Mouse (Mus musculus): ENCODE data around the gene Rbfox3.

The Rbfox3 gene

DNA sequence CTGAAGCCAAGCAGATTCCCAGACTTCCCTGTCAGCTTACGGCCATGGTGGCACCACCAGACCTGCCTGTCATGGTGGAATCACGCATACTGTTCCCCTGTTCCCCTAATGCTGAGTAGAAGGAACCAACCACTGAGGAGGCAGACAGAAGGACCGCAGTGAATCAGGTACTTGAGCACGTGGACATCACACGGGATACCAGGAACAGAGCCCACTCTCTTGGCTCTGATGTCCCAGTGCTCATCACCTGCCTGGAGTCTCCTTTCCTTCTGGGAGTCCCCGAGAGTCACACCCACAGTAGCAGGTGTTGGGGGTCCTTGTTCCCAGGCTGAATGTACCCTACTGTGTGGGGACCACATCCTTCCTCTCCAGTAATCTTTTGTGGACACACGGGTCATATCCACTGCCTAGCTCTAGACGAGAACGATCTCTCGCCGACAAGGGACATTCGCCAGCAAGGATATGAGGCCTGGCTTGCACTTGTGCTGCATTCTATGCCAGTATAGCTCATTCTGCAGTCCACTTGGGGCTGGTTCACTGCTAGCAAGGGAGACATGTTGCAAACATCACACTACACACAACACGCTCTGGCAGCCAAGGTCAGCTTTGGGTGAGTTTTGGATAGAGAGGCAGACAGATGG lies 32.7 kb downstream of the Rbfox3 start:
- no peak for DNase-seq

DNA sequence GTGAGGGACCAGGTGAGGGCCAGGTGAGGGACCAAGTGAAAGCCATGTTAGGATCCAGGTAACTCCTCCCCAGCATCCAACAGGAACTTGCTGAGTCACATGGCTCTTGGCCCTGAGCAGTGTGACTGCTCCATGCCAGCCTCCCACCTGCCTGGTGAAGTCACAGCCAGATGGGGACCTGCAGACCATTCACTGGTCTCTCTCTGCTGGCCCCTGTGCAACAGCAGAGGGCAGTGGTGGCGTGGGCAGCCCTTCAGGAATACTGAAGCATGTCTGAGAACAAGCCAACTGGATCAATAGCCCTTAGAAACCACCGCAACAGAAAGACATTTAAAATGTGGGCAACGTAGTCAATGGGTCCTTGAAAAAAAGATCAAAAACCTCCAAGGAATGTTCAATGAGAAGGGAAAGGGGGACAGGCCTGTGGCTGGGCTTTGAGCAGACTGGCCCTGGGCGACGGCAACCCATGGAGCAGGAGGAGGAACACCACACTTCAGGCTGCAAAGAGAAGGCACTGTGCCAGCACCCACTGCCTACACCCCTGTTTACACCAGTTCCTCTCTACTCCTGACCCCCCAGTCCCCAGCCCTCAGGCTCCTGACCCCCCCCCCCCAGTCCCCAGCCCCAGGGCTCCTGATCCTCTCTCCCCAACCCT lies 36.0 kb downstream of the Rbfox3 start:
- no peak for DNase-seq

DNA sequence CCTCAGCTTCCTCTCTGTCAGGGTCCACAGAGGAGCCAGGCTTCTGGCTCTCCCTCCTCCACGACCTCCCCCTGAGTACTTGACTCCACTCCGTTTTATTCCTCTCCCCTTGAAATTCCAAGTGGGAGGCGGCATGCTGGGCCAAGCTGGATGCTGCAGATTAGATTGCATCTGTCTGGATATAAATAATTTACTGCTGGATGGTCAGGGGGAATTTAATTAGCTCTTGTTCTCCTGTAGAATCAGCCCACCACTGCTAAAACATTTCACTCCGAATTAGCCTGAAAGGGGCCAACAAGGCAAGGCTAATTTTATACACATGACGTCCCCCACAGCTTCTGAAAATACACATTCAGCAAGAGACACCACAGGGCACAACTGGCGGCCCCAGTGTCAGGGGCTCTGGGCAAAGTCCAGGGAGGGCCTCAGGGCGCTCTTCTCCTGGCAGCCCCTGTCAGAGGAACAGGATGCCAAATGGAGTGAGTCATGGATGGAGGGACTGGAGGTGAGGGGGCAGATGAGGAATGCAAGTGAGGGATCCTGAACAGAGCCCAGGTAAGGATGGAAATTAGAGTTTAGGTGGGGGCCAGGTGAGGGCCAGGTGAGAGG lies 36.8 kb downstream of the Rbfox3 start:
- no peak for DNase-seq

DNA sequence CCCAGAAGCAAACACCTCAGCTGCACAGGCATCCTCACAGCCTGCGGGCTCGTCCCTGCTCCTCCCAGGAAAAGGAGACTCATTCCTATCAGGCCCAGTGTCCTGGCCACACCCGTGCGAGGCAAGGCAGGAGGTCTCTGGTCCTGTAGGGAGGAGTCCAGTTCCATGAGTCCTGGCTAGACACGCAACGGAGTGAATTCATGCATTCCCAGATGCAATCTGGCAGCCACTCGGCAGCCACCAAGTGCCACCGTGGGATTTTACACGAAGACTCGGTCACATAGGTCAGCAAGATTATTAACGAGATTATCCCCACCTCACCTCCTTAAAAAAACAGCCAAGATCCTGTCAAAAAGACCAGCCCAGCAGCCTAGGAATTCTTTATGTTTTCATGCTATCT lies 37.4 kb downstream of the Rbfox3 start:
- no peak for DNase-seq

DNA sequence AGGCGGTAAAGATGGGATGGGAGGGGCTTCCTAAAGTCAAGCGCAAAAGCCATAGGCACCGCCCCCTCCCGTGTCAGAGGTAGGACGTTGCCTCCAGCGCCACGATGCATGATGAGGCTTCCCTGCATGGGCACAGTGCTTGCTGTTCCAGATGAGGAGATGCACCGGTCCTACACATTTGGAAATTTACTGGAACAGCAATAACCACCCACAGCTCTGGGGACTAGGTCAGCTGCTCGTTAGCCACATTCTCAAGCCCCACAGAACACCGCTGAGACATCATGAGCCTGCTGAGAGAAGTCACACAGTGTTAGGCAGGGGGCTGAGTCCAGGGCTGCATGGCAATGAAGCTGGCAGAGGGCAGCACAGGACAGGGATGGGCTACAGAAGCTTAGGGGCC lies 39.9 kb downstream of the Rbfox3 start:
- DNase-seq = no peak

DNA sequence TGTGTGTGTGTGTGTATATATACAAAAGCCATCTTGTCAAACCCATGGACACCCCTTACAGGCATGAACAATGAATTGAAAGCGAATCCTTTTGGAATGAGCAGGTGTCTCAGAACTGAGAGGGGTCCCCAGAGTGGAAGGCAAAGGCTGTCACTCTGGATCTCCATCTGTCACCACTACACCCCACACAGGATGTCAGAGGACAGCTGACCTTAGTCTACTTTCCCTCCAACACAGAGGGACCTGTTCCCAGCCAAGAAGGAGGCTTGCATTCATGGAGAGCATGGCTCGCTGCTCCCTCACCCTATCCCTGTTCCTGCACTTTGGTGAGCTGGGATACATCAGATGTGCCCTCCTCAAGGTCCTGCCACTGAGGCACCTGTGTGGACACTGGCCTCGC lies 48.0 kb downstream of the Rbfox3 start:
- no peak for DNase-seq

DNA sequence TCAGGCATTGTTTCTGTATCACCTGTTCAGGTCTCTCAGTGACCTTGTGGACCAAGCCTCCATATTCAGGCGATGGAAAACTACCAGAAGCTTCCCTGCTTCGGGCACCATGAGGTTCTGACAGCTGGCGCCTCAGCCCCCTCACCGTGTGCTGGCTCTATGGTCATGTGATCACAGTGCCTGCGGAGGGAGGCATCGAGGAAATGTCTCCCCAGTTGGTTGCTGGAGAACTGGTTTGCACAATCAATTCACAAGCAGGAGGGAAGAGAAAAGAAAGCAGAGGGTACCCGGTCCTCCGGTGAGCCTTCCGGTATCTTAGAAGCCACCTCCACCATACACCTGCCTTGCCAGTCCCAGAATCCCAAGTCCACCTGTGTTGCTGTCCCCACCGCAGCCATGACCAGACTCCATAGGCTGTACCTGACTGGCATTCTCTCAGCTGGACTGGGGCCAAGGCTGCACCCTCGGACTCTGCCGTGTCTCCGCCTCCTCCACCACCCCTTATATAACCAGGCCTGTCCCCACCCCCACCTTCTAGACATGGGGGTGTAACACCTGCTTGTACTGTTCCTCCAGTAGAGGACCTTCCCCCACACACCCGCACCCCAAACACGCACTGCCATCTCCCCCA lies 49.5 kb downstream of the Rbfox3 start:
- DNase-seq = peak; percentile 82

DNA sequence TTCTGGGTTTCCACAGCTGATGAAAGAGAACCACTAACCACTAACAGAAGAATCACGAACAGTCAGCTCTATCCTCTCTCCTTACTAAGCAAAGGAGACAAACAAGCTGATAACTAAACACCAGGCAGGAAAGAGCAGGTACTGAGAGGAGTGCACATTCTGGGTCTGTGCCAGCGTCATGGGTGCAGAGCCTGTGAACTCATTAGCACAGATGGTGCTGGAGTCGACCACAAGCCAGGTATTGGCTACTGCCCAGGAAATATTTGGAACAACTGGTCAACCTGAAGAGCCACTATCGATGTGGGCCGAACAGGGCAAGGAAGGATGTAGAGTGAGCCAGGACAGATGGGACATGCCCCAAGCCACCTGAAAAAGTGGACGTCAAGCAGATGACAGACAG lies 50.2 kb downstream of the Rbfox3 start:
- no peak for DNase-seq

DNA sequence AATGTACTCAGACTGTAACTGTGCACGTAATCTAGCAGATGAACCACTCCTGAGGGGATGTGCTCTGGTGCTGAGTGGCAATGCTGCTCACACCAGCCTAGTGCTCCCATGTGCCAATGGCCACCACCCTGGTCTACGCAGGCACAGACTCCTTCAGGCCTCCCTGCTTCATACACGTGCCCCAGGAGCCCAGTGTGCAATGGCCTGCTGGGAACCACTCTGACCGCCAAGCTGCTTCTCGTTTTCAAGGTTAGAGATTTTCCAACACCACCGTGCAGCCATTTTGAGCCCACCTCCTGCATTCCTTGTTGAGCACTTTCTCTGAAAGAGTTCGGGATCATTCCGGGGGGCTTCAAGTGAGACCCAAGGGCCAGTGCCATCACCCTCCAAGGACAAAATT lies 50.6 kb downstream of the Rbfox3 start:
- DNase-seq = no peak

DNA sequence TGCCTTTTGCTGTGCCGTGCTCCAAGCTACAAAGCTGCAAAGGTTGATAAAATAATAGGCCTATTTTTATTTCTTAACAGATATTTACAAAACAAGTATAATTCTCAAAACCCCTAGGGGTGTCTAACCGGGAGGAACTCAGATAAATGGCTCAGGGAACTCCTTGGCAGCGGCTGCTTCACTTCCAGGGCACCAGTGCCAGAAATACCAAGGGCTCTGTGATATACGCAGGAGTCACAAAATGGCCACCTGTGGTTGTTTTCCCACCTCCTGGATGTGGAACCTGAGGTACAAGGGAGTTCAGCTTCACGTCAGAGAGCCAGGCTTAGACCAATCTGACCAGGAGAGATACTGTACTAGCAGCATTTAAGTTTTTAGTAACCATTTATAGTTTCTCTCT lies 51.6 kb downstream of the Rbfox3 start:
- no peak for DNase-seq

DNA sequence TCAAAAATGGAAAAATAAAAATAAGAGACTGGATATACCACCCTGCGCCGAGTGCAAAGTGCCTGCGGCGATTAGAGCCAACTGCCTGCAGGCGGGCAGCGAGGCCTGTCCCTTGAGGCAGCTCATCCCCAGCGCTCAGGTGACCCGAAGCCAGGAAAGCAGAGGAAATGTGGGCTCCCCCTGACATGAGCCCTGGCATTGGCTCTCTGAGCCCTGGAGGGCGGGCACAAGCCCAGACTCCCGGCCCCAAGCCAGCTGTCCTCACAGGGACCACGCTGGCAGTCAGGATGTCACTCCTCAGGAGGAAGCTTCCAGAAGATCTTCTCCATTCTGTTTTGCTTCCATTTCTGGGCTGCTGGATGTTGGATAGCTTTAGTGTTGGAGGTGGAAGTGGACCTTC lies 53.1 kb downstream of the Rbfox3 start:
- no peak for DNase-seq

DNA sequence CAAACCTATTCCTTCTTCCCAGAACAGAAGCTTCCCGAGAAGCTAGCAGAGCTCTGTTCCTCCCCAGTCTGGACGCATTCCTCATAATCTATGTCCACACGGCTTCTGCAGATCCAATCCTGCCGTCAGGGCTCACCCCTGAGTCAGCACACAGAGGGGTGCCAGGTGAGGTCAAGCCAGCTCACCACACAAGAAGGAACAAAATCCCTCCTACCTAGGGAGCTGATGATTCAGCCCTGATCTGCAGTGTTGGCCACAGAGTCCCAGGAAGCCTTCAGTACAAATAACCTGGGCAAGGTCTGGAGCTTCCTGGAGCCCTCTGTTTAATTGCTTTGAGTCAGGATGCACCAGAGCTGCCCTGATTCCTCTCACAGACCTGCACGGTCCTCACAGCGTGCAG lies 60.0 kb downstream of the Rbfox3 start:
- DNase-seq = no peak

DNA sequence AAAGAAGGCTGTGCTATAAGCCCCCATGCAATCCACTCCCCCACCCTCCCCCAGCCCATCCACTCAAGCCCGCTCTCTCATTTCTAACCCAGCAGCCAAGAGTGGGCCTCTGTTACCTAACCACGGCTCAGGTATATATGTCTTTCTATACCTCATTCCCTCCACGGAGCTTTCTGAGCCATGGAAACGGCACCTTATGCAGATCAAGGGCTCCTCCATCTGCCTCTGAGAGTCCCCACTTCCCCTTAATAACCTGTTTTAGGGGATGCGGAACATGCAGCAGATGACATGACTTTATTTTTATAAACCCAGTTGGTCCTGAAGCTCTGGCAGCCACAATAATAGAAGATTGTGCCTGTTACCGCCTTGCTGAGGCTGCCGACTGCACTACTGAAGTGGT lies 63.4 kb downstream of the Rbfox3 start:
- no peak for DNase-seq

DNA sequence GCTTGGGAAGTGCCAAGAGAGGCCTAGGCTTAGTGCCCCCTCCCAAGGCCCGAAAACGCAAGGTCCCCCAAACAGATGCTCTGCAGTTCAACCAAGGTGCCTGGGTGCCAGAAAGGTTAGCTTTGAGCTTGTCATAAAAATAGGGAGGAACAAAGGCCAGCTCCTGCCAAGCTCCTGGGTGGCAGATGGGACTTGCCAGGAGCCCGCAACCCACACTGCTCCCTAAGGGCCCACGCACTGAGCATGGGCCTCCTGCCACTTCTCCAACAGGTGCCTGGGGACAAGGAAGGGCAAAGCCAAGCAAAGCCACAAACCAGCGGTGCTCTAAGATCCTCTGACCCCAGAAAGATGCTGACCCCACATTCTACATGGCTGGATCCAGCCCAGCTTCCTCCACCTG lies 70.4 kb downstream of the Rbfox3 start:
- DNase-seq = peak; percentile 51

DNA sequence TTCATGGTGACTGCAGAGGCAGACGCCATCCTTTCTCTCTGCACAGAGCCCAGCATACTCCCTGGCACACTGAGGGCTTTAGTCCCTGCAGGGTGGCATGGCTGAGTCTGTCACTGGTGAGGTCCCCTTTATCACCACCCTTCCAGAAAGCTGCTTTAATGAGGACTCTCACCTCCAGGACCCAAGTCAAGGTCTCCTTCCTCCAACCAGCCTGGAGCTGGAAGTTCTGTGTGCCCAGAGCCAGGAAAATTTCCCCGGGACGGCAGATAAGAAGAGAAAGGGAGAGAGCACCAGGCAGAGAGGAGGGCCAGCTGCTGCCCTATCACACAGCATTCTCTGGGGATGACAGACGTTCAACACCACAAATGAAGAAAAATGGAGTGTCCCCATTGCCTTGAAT lies 73.2 kb downstream of the Rbfox3 start:
- DNase-seq = no peak

DNA sequence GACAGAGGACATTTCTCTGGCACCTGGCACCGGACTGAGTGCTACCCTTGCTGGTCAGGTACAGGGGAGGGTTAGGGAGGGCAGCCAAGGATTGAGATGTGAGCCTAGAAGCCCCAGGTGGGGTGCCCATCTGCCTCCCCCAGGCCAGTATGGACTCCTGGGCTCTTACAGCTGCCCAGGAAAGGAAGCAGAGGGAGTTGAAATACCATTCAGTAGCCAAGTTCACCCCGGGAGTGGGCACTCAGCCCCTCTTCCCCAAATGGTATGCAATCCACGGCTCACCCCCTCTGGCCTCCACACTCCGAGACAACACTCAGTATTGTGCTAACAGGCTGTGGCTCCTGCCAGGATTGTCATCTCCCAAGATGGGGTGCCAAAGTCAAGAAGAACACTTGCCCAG lies 74.5 kb downstream of the Rbfox3 start:
- no peak for DNase-seq

DNA sequence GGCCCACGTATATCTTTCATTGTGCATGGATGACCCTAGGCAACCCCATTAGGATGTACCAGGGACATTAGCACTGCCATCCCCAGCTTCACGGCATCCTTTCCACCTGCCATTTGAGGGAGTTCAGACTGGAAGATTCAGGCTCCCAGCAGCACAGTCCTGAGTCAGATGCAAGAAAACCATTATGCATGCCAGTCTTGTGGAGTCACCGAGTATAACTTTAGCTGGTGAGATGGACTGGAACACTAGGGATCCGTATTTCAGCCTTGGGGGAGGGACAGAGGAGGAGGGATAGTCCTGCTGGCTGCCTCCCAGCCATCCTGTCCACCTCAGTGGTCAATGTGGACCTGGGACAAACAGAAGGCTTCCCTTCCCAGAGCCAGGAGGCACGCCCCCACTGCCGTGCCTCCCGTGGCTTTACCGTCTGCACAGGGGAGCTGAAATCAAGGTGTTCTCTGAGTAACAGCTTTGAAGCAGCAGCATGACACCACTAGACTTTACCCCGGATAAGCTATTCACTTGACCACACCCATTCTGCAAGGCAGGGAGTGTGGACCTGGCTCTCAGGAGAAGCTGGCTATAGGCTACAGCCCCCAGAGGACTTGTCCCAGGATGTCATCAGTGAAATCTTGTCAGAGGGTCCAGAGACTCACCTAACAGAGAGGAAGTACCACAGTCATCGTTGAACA lies 78.5 kb downstream of the Rbfox3 start:
- DNase-seq = no peak

DNA sequence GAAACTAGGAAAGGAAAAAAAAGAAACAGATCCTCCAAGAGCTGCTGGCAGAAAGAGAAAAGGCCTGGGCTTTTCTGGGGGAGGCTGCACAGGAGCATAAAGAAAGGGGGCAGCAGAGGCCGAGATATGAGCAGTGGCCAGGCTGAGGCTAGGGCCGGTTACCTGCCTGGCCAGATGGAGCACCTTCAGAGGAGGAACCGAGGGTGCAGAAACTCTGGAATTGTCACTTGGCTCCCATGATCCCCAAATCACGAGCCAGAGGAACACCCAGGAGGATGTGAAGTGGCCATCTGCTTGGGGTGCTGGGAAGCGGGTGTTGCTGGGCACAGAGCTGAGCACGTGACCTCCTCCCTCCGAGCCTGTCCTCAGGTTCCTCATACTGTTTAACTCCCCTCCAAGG lies 79.7 kb downstream of the Rbfox3 start:
- no peak for DNase-seq

DNA sequence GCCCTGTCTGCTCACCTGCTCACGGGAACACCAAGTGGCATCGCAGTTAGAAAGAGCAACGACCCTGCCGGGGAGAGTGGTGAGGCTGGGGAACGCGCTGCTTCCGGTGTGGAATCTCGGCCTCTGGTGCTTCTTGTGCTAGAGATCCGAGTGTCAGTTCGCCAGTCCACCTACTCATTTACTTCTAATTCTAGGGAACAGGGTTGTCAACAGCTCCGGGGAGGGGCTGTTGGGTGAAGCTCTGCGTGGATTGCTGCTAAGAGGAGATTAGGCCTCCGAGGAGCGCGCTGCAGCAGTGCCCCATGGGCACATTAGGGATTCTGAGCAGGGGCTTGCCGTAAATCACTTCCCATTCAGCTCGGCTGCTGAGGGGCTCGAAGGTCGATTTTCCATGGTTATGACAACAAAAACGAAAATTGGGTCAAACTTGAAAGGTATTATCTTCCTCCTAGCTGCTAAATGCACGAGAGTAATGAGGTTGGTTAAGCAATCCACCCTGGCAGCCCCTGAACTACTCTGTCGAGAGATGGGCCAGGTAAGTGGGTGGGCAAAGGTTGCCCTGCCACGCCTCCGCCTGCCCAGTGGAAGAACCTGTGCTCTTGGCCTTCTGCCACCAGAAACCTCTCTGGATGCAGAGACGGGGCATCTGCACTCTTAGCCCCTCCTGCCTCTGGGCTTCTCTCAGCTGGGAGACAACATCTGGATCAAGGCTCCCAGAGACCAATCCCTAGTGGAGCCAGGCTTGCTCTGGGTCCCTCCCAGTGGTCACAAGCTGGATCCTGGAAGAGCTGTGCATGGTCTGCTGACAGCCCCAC lies 85.9 kb downstream of the Rbfox3 start:
- no peak for DNase-seq

DNA sequence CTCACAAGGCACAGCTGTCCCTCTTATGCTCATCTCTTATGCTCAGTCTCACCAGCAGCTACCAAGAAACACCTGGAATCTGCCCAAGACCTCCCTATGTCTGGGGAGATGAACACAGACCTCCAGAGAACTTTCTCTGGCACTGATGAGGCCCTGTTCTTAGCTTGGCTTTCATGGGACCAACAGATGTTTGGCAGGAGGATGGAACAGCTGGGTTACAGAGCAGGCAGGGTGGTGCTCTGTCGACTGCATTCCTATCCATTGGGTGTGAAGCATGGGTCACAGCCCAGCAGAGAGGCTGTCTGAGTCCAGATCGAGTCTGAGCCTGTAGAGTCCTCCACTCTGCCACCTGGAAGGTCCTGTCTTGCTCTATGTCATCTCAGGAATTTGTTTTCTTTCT lies 90.0 kb downstream of the Rbfox3 start:
- no peak for DNase-seq

DNA sequence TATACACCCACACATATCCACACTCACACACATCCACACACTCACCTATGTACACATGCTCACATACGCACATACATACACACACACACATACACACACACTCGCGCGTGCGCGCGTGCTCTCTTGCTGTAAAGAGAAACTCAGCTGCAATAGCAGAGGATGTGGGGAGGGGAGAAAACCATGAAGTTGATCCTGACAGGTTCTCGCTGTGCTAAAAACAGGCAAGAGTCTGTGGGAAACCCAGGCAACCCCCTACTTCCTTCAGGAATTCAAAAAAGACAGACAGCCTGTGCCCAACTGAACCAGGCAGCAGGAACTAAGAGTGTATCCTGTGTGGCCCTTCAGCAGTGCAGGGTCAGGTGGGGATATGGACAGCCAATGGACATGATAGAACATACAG lies 92.9 kb downstream of the Rbfox3 start:
- DNase-seq = no peak

DNA sequence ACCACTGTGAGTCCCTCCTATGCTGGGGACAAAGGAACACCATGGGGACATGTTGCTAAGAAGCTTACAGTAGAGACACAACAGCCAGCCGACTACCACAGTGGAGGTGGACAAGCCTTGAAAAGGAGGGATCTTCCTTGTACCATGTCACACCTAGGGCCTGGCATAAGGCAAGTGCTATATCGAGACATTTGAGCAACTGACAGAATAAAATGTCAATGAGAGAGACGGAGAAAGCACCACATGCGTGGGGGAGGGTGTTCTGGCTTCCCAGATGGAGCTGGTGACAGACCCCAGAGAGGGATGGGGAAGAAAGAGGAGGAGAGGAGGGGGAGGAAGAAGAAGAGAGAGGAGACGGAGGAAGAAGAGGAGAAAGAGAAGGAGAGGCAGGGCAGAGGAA lies 96.3 kb downstream of the Rbfox3 start:
- peak; percentile 51 for DNase-seq

DNA sequence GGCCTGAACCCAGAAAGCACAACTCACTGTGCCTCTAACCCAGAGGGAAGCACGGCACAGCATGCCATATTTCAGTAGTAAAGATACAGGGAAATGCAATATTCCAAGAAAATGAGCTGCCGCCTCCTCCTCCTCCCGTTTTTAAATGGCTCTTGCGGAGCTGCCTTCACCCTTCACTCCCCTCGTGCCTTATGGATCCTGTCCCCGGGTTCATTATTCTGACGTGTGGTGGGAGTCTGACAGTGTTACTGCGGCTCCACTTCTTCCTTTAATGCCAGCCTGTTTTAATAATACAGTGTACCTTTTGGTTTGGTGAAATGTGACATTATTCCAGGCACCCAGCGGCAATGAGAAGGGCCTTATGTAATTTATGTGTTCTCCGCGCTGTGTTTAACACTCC lies 97.5 kb downstream of the Rbfox3 start:
- no peak for DNase-seq

Measured in layer of hippocampus, adult 9-11 months (tissue).